Mouse (Mus musculus) midbrain, embryonic 13.5 days (tissue): ENCODE data around the gene Nlgn3. TPM values are rescaled to one million over a fixed set of nuclear protein-coding genes. Genes with fewer than 3 reads are reported as not detected.

Experiments used
- ATAC-seq: fragments of 200-750 bp; cut with Nextera tagmentation; 2 replicates; pipeline ENCODE4 v1.8.0; 2017; ENCODE audit warnings: mild to moderate bottlenecking, moderate TSS enrichment, moderate library complexity
- H3K27ac ChIP-seq: fragments of 300-500 bp; sonication (generic); 2 replicates; pipeline ENCODE4 v1.5.1; 2015; ENCODE audit warnings: inconsistent platforms, mild to moderate bottlenecking, moderate library complexity
- H3K27me3 ChIP-seq: fragments of 300-500 bp; sonication (generic); 2 replicates; pipeline ENCODE4 v1.6.1; 2015; ENCODE audit warnings: mild to moderate bottlenecking, inconsistent platforms
- H3K36me3 ChIP-seq: fragments of 300-500 bp; sonication (generic); 2 replicates; pipeline ENCODE4 v1.6.1; 2015; ENCODE audit warnings: mild to moderate bottlenecking, inconsistent platforms
- H3K4me1 ChIP-seq: fragments of 300-500 bp; sonication (generic); replicated peaks from 2 replicates; pipeline ENCODE4 v1.6.1; 2015; ENCODE audit warnings: inconsistent platforms
- H3K4me2 ChIP-seq: fragments of 300-500 bp; sonication (generic); replicated peaks from 2 replicates; pipeline ENCODE4 v1.6.1; 2015; ENCODE audit warnings: moderate library complexity, mild to moderate bottlenecking, inconsistent platforms
- H3K4me3 ChIP-seq: fragments of 300-500 bp; sonication (generic); replicated peaks from 2 replicates; pipeline ENCODE4 v1.5.1; 2015; ENCODE audit warnings: mild to moderate bottlenecking, inconsistent platforms
- H3K9ac ChIP-seq: fragments of 300-500 bp; sonication (generic); replicated peaks from 2 replicates; pipeline ENCODE4 v1.6.1; 2015; ENCODE audit warnings: mild to moderate bottlenecking, inconsistent platforms
- H3K9me3 ChIP-seq: fragments of 300-500 bp; sonication (generic); 2 replicates; pipeline ENCODE4 v1.6.1; 2016; ENCODE audit warnings: mild to moderate bottlenecking, inconsistent platforms
- WGBS: fragments of 180-500 bp; shearing (Covaris S2); methylation state at CpG from one replicate; pipeline ENCODE4 v1.1.7; 2015; 5-methylcytosine and 5-hydroxymethylcytosine counted together
- polyA plus RNA-seq: library from polyadenylated mRNA; unstranded; fragments of >200 nt; fragmentation: Nextera tagmentation; extraction: Ambion mirVana; gene quantifications from 2 replicates; pipeline ENCODE4 v1.2.1, GENCODE M21; 2015

Nlgn3 gene
- polyA plus RNA-seq, 1 experiment from 2014 or later: 56.6 TPM

DNA sequence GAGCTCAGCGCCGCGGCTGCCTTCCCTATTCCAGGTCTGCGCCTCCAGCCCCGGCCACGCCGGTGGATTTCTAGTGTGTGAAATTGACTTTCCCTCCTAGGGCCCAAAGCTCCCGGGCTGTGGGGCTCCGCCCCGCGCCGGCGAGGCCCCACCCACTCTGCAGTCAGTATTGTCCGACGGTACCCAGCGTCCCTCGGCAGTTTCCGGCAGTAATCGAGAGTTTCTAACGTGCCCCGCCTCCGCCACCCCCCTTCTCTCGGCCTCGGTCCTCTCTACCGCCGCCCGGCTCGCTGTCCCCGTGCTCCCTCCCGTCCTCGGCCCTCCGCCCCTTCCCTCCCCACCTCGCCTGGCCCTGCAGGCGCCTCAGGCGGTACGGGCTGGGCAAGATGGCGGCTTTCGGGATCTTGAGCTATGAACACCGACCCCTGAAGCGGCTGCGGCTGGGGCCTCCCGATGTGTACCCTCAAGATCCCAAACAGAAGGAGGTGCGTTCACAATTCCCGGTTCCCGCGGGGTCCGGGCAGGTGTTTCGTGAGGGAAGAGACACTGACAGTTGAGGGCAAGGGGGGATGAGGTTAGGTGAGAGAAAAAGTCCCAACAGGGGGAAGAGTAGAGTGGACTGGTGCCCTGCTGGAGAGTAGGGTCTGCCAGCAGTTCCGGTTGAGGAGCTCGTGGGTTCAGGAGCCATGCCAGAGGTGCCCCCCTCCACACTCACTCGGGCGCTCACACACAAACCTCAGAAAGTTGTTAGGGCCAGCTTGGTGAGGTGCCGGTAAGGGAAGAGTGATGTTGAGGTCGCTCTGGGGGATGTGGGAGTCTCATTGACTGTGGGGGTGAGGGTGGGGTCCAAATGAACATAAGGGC lies 24.9 kb upstream of the Nlgn3 start, which contains the start of gene Med12:
TSS of gene Med12 (plus strand) at position 156 of the 864 bp plus-strand sequence.
- Histone ChIP-seq H3K4me2 (peak within 1 kb of the TSS; percentile 59), H3K9ac (peak within 1 kb of the TSS; percentile 72), H3K27me3 (peaks cover 2% of the 10 kb centered on the region; the same call in 1 of the 2 replicates), H3K4me1 (peaks cover 10% of the 10 kb centered on the region), H3K4me3 (peak within 1 kb of the TSS; percentile 53), H3K36me3 (peaks cover 25% of the 10 kb centered on the region), H3K9me3 (no peaks in the 10 kb centered on the region), H3K27ac (peak within 1 kb of the TSS; percentile 46)
- 23% methylated on average over 54 of the region's 54 CpGs for WGBS
- ATAC-seq: peak; percentile 97

DNA sequence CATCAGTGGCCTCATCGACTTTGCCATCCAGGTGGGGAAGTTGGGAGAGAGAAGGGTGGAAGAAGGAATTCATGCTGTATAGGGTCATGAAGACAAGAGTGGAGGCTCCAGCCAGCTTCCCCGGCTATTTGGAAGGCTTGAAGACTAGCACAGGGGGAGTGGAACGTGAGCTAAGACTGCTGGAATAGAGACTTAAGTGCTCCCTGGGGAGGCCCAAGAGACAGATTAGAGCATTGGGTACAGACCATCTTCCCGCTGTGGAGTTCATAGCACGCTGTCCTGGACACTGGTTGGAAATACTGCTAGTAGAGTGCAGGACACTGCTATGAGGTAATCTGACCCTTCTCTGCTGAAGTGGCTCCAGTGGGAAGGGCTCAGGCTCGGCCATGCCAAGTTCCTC lies 16.2 kb upstream of the Nlgn3 start:
- Histone ChIP-seq H3K27ac (no peak overlapping the region), H3K36me3 (peaks cover 82% of the 10 kb centered on the region), H3K4me1 (no peaks in the 10 kb centered on the region), H3K4me3 (no peak overlapping the region), H3K9ac (no peak overlapping the region), H3K27me3 (no peaks in the 10 kb centered on the region), H3K9me3 (no peaks in the 10 kb centered on the region), H3K4me2 (no peak overlapping the region)
- ATAC-seq: no peak
- WGBS: 81% methylated on average over 6 of the region's 6 CpGs

DNA sequence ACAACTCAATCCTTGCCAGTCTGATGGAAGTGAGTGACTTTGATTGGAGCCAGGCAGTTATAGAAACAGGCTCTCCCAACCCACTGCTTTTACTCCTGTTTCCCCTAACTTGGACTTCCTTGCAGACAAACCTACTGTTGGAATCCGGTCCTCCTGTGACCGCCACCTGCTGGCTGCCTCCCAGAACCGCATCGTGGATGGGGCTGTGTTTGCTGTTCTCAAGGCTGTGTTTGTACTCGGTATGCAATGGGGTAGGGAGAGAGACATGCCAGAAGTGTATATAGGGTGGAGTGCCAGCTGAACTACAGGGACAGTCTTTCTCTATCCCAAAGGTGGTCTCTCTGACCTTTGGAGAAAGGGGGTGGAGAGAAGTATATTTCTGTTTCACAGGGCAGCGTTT lies 13.4 kb upstream of the Nlgn3 start:
- H3K27ac ChIP-seq: no peak overlapping the region
- H3K9me3 ChIP-seq: no peaks in the 10 kb centered on the region
- peak; percentile 66; the same call in 1 of the 2 replicates for ATAC-seq
- H3K9ac ChIP-seq: no peak overlapping the region
- H3K4me1 ChIP-seq: no peaks in the 10 kb centered on the region
- no peaks in the 10 kb centered on the region for H3K27me3 ChIP-seq
- no peak overlapping the region for H3K4me2 ChIP-seq
- peaks cover 90% of the 10 kb centered on the region for H3K36me3 ChIP-seq
- H3K4me3 ChIP-seq: no peak overlapping the region
- WGBS: 29% methylated on average over 6 of the region's 6 CpGs

- Histone ChIP-seq H3K4me3 (no peak overlapping the region), H3K9me3 (no peaks in the 10 kb centered on the region), H3K36me3 (peaks cover 89% of the 10 kb centered on the region), H3K4me1 (no peaks in the 10 kb centered on the region), H3K27me3 (no peaks in the 10 kb centered on the region), H3K4me2 (no peak overlapping the region), H3K27ac (no peak overlapping the region), H3K9ac (no peak overlapping the region)
- 94% methylated on average over 14 of the region's 14 CpGs for WGBS
- 0 out of 2 replicates have a peak, but pooled peaks have one; percentile 17 for ATAC-seq
Observed at GRCm38 (mm10) chrX:101285953-101286670, 12.9 kb upstream of the Nlgn3 start.

DNA sequence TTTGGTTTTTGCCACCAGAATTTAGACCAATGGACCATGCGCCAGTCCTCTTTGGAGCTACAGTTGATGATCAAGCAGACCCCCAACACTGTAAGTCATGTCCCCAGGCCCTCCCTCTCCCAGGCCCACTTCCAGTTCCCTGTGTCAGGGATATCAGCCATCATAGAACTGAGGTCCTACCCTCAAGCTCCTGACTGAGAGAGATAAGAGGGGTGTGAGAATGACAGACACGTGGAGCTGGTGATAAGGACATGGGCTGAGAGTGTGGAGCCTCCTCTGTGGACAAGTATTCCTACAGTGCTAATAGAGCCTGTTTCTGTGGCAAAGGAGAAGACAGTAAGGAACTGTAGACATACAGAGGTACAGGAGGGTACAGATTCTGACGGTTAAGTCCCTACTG lies 11.4 kb upstream of the Nlgn3 start:
- H3K9me3 ChIP-seq: no peaks in the 10 kb centered on the region
- H3K36me3 ChIP-seq: peaks cover 89% of the 10 kb centered on the region
- 93% methylated on average over 3 of the region's 3 CpGs for WGBS

GRCm38 (mm10) chrX:101288432-101288831 lies 10.5 kb upstream of the Nlgn3 start:
- Histone ChIP-seq H3K27me3 (no peaks in the 10 kb centered on the region), H3K4me3 (no peak overlapping the region), H3K9ac (no peak overlapping the region), H3K36me3 (peaks cover 89% of the 10 kb centered on the region), H3K4me2 (no peak overlapping the region), H3K4me1 (no peaks in the 10 kb centered on the region), H3K27ac (no peak overlapping the region), H3K9me3 (no peaks in the 10 kb centered on the region)
- no peak for ATAC-seq
- 91% methylated on average over 6 of the region's 6 CpGs for WGBS

More for the DNA sequence above, 11.4 kb upstream of the Nlgn3 start:
- ATAC-seq: no peak
- Histone ChIP-seq H3K4me1 (no peaks in the 10 kb centered on the region), H3K9ac (no peak overlapping the region), H3K27me3 (no peaks in the 10 kb centered on the region), H3K4me3 (no peak overlapping the region), H3K27ac (no peak overlapping the region), H3K4me2 (no peak overlapping the region)

DNA sequence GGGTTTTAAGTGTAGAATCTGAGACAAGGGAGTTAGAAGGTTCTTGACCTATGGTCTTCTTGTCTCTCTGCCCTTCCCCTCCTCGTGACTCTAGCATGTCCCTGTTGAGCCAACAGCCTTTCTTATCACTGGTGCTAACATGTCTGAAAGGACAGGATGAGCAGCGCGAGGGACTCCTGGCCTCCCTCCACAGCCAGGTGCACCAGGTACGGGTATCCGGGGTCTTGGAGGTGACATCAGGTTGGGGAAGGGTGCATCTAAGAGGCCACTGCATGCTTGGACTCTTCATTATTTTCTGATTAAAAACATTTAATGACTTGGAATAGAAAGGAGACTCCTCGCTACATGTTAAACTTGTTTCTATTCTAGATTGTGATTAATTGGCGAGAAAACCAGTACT lies 9.9 kb upstream of the Nlgn3 start:
- H3K9ac ChIP-seq: no peak overlapping the region
- H3K4me3 ChIP-seq: no peak overlapping the region
- H3K4me2 ChIP-seq: no peak overlapping the region
- no peak overlapping the region for H3K27ac ChIP-seq
- H3K4me1 ChIP-seq: no peaks in the 10 kb centered on the region
- WGBS: 91% methylated on average over 7 of the region's 7 CpGs
- no peaks in the 10 kb centered on the region for H3K27me3 ChIP-seq
- ATAC-seq: no peak
- peaks cover 88% of the 10 kb centered on the region for H3K36me3 ChIP-seq
- no peaks in the 10 kb centered on the region for H3K9me3 ChIP-seq

DNA sequence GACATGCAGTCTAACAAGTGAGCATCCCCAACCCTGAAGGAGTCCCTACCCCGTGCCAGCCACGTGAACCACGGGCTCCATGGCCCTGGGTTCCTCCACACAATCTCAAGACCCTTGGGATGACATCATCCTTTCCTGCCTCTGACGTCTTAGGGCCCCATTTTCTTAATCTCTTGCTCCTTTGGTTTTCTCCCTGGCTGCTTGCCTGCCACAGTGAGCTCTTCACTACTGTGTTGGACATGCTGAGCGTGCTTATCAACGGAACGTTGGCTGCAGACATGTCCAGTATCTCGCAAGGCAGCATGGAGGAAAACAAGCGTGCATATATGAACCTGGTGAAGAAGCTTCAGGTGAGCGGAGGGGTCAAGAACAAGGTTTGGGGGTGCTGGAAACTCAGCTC lies 8.9 kb upstream of the Nlgn3 start:
- H3K4me1 ChIP-seq: no peaks in the 10 kb centered on the region
- no peak for ATAC-seq
- H3K9ac ChIP-seq: no peak overlapping the region
- H3K27me3 ChIP-seq: no peaks in the 10 kb centered on the region
- no peak overlapping the region for H3K4me3 ChIP-seq
- H3K36me3 ChIP-seq: peaks cover 88% of the 10 kb centered on the region
- no peak overlapping the region for H3K27ac ChIP-seq
- no peaks in the 10 kb centered on the region for H3K9me3 ChIP-seq
- 88% methylated on average over 10 of the region's 10 CpGs for WGBS
- no peak overlapping the region for H3K4me2 ChIP-seq

- H3K4me3 ChIP-seq: peak overlapping the region; percentile 56
- peak overlapping the region; percentile 83 for H3K27ac ChIP-seq
- peak overlapping the region; percentile 59 for H3K4me2 ChIP-seq
- H3K4me1 ChIP-seq: peaks cover 40% of the 10 kb centered on the region
- H3K36me3 ChIP-seq: peaks cover 22% of the 10 kb centered on the region
- no peaks in the 10 kb centered on the region for H3K27me3 ChIP-seq
- peak overlapping the region; percentile 77 for H3K9ac ChIP-seq
- H3K9me3 ChIP-seq: no peaks in the 10 kb centered on the region
- ATAC-seq: peak; percentile 75
- 31% methylated on average over 11 of the region's 13 CpGs for WGBS
Observed at GRCm38 (mm10) chrX:101299473-101300426, 782 bp downstream of the Nlgn3 start.

GRCm38 (mm10) chrX:101300427-101301030 lies 1.6 kb downstream of the Nlgn3 start:
- peak overlapping the region; percentile 56 for H3K4me3 ChIP-seq
- peak overlapping the region; percentile 77 for H3K9ac ChIP-seq
- peak overlapping the region; percentile 83 for H3K27ac ChIP-seq
- H3K4me1 ChIP-seq: peaks cover 41% of the 10 kb centered on the region
- H3K36me3 ChIP-seq: peaks cover 16% of the 10 kb centered on the region
- ATAC-seq: peak; percentile 59
- no peaks in the 10 kb centered on the region for H3K9me3 ChIP-seq
- peak overlapping the region; percentile 59 for H3K4me2 ChIP-seq
- 36% methylated on average over 13 of the region's 13 CpGs for WGBS
- no peaks in the 10 kb centered on the region; the same call in 1 of the 2 replicates for H3K27me3 ChIP-seq

GRCm38 (mm10) chrX:101301654-101302053 lies 2.7 kb downstream of the Nlgn3 start:
- H3K27ac ChIP-seq: peak overlapping the region; percentile 83; the same call in 1 of the 2 replicates
- H3K36me3 ChIP-seq: peaks cover 6% of the 10 kb centered on the region
- H3K4me3 ChIP-seq: peak overlapping the region; percentile 56
- peak overlapping the region; percentile 61 for H3K9ac ChIP-seq
- H3K4me1 ChIP-seq: peaks cover 41% of the 10 kb centered on the region
- no peaks in the 10 kb centered on the region for H3K9me3 ChIP-seq
- no peaks in the 10 kb centered on the region; the same call in 1 of the 2 replicates for H3K27me3 ChIP-seq
- WGBS: 61% methylated on average over 9 of the region's 9 CpGs
- peak overlapping the region; percentile 59 for H3K4me2 ChIP-seq
- no peak for ATAC-seq
